Mouse (Mus musculus): Measurements from ENCODE around the gene Fam198b. TPM values are rescaled to one million over a fixed set of nuclear protein-coding genes. Genes with fewer than 3 reads are reported as not detected.
"Not testable (repeated sequence)": the region's sequence is repeated elsewhere in the genome, so short reads cannot be mapped to it uniquely, and the experiment has no call there.

Fam198b gene
- polyA plus RNA-seq, 1 experiment from 2014 or later, result 3.2 TPM

- DNase-seq (ENCODE audit: low spot score), result no peak
Measured at GRCm38 (mm10) chr3:79918761-79919160, 34.4 kb downstream of the Fam198b start.

DNA sequence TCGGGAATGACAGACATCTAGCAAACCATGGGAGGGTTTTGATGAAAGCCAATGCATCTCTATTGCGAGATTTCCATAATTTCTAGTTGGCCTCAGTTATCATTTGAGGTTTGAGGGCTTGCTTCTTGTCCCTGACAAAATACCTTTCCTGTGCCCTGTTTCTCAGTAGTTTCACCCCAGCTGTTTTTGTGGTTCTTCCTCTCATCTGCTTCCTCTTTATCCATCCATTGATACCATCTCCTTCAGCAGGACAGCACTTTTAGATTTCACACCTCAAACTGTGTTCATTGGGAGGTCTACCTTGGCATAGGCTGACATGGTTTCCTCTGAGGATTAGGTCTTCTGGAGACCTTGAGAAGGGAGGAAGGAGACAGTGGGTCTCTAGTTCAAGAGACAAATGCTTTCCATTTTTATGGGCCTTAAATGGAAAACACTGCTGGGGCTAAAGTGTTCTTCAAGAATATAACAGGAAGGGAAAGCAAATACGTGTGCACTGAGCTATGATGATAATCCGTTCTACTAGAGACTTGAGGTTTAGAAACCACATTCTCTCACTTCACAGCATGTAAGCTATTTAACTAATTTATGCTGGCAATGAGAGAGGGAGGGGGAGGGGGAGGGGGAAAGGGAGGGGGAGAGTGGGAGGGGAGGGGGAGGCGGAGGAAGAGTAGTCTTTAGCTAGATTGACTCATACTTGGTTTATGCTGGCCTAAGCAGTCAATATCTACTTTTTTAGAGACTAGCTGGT lies 41.8 kb downstream of the Fam198b start:
- DNase-seq (ENCODE audit: low spot score), result no peak

DNA sequence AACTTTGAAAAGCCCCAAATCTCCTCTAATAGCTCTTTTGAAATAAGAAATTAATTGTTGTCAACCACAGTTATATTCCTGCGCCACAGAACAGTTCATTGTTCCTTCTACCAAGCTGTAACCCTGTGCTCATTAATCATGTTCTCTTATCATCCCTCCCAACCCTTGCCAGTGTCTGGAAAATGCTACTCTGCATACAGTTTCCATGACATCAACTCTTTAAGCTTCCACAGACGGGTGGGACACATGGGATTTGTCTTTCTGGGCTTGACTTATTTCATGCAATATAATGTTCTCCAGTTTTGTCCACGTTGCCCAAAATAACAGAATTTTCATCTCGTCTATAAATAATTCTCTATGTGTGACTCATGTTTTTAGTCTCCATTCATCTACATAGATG lies 42.7 kb downstream of the Fam198b start:
- DNase-seq (ENCODE audit: low spot score), result no peak

DNA sequence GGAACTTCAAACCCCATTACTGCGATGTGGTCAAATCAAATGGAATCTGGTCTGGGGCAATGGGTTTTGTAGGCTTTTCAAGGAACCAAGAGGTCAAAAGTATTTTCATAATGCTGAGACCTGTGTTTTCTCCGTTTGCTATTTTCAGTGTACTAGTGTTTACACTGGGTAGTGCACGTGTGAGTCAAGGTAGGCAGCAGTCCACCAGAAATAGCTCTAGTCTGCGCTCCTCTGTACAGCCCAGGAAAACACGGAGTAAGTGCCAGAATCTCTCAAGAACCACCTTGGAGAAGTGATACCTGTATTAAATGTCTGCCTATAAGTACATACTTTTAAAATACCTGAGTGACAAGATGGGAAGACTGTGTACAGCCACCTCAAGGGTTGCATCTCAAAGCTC lies 44.1 kb downstream of the Fam198b start:
- no peak for DNase-seq (ENCODE audit: low spot score)

GRCm38 (mm10) chr3:79930141-79930744 lies 45.9 kb downstream of the Fam198b start:
- DNase-seq (ENCODE audit: low spot score), result no peak

- DNase-seq (ENCODE audit: low spot score), result no peak
Measured at GRCm38 (mm10) chr3:79936213-79936612, 51.9 kb downstream of the Fam198b start.

DNA sequence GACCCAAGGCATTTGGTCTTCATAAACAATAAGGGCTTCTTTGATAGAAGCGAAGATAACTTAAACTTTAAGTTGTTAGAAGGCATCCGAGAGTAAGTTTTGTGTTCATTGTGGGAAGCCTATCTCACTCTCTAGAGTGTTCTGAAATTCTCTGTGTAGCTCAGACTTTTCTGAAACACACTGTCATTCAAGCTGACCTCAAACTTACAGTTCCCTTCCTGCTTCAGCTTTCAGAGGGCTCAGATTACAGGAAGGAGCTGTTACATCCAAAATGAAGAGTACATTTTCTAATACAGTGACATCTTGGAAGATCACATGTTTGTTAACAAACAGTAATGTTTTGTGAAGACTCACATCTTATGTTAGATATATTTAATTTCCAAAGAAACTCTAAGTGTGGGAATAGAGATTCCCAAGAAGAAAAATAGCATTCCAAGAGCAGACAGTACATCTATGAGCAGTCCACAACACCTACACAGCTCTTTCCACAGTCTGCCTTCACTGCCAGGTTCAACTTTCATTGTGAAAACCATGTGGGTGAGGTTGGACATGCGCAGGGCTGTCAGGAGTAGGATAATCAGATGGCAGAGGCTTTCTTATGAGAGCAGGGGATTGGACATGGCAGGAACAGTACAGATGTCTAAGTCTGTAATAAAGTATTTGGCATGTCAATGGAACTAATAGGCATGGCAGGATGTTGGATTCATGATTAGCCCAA lies 52.6 kb downstream of the Fam198b start:
- no peak for DNase-seq (ENCODE audit: low spot score)

GRCm38 (mm10) chr3:79947736-79948135 lies 63.4 kb downstream of the Fam198b start:
- DNase-seq (ENCODE audit: low spot score), result no peak

DNA sequence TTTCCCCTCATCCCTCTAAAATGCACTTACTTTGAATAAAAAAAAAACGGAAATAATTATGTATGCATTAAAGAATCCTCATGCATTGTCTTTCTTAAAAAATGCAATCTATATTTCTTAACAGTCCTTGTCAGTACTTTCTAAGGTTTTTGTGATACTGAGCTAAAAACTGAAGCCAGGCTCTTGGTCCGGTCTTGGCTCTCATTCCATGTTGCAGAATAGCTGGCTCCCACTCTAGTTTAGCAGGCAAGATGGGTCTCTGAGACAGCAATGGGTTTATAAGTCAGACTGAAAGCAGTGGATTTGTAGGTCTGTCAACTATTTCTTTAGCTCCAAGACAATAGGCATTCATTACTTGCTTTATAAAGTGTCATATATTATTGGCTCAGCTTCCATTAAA lies 63.8 kb downstream of the Fam198b start:
- DNase-seq (ENCODE audit: low spot score), result no peak

DNA sequence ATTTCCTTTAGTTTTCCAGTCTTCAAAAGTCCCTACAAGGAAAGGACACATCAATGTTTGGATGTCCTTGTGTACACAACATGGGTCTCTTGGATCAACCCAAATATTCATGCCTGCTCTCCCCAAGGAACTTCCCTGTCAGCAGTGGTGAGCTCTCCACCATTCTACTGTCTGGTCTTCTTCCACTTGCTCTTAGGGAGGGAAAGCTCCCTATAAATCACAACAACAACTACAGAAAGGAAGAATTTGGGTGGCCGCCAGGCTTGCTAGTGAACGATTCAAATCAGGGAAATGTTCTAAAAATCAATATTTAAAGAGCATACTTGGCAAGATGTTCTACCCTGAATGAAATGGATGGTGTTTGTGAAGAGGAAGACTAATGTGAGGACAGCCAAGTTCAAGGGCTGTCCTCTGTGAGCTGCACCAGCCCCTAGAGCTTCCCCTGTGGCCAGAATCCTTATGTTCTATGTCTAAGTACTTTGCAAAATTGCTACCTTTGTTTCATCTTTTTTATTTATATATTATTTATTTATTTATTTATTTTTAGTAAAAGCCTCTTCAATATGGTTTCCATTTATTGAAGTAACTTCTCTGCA lies 68.9 kb downstream of the Fam198b start:
- DNase-seq (ENCODE audit: low spot score), result no peak

DNA sequence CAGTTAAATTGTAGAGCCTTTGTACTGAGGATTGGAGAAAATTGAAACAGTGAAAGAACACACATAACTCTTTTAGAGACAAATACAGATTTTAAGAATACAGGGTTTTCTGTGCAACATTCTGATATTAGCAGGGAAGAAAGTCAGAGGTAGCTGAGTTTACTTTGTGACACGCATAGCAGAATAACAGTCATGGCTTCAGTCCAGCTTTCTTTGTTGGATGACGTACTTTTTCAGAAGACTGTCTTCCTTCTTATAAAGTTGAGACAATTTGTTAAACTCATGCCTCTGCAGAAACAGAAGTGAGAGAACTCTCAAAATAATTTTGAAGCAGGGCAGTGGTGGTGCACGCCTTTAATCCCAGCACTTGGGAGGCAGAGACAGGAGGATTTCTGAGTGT lies 70.9 kb downstream of the Fam198b start:
- no peak for DNase-seq (ENCODE audit: low spot score)

DNA sequence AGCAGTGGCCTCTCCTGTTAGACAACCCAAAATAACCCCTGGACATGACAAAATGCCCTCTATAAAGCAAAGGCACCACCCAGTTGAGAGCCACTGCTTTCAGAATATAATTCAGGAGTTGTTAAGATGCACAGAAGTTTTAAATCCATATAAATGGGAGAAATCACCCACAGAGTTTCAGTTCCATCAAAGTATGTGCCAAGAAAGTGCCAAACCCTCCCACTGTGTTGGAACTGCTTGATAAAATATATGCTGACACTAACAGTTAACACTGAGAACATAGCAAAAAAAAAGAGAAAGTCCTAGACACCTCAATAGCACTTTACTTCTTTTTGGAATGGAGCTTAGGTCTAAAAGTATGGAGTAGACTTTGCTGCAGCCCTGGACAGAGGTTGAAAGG lies 72.5 kb downstream of the Fam198b start:
- no peak for DNase-seq (ENCODE audit: low spot score)

GRCm38 (mm10) chr3:79957752-79958151 lies 73.4 kb downstream of the Fam198b start:
- no peak for DNase-seq (ENCODE audit: low spot score)

- DNase-seq (ENCODE audit: low spot score), result no peak
Measured at GRCm38 (mm10) chr3:79966709-79967108, 82.4 kb downstream of the Fam198b start.

DNA sequence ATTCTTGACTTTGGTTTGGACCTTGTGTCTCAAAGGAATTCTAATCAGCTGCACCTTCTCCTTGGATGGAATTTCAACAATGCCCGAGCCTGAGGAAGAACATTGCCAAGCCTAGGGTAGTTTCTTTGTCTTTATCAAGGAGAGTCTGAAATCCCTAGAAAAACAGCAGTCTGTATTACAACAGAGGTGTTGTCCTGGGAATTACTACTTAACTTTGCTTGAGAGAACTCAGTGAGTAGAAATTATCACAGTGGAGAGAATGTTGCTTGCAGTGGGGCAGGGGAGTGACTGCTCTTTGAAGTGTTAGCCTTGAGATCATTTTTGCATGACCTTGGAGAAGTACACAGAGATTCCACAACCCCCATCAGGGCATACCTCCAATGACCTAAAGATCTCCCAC lies 83.0 kb downstream of the Fam198b start:
- no peak for DNase-seq (ENCODE audit: low spot score)

- no peak for DNase-seq (ENCODE audit: low spot score)
Measured at GRCm38 (mm10) chr3:79968426-79968825, 84.1 kb downstream of the Fam198b start.

DNA sequence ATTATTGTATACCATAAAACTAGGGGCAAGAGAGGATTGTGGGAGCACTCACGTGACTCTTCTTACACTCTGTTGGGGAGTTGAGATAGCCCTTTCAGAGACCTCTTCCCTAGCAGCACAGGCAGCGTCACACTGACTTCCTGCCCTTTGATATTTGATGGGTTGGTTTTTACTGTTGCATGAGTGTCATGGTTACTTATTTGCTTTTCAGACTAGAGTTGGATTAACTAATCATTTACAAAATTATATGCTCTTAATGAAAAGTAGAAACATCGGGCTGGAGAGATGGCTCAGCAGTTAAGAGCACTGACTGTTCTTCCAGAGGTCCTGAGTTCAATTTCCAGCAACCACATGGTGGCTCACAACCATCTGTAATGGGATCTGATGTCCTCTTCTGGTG lies 85.2 kb downstream of the Fam198b start:
- not testable (repeated sequence) for DNase-seq (ENCODE audit: low spot score)

GRCm38 (mm10) chr3:79970070-79970469 lies 85.7 kb downstream of the Fam198b start:
- DNase-seq (ENCODE audit: low spot score), result no peak

DNA sequence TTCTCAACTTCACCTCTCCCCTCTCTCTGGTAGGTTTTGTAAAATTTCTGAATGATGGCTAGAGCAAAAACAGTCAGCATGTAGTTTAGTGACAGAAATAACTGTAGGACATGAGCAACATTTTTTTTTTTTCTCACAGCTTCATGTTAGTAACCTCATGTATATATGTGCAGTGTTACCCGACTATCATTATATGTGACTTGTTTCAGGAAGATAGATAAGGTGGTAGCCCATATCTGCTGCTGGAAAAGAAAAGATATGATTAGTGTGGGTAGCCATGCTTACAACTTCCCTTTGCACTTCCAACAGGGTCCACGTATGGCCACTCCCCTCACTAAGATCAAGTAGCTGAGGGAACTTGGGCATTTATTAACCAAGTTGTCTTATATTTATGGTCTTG lies 86.2 kb downstream of the Fam198b start:
- no peak for DNase-seq (ENCODE audit: low spot score)

DNA sequence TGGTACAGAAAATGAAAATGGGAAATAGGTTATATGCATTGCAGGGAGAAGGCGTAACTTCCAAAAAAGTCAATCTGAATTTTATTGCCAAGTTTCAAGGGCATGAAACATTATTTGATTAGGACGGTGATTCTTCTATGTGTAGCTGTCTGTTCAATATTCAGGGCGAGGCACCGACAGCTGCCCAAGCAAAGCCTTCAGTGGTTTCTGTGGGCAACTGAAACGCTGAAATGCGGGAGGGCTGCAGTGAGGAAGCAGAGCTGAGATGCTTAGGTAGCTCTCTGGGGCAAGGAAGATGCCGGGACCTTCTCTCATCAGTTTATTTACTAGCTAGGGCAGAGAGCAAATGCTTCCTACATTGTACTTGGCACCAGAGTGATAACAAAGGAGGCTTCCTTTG lies 87.2 kb downstream of the Fam198b start:
- no peak for DNase-seq (ENCODE audit: low spot score)

DNA sequence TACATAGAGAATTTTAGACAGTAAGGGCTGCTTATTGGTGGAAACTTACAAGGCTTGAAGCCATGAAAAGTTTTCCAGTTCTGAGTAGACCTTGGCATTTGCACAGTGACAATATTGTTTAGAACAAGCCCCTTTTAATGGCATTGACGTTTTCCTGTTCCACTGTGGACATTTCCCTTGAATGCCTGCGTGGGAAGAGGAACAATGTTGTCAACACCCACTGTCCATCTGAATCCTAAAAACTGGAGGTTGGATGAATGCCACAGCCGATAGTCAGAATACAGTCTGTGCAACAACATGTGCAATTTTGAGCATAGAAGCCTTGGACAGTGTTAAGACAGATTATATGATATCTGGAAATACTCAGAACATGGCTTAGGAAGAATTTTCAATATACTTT lies 92.5 kb downstream of the Fam198b start:
- DNase-seq (ENCODE audit: low spot score), result no peak

All from thymus, postnatal 0 days (tissue).